Mouse (Mus musculus) limb, embryonic 12.5 days (tissue): ENCODE data around the gene Gm20388. TPM values are rescaled to one million over a fixed set of nuclear protein-coding genes. Genes with fewer than 3 reads are reported as not detected.
"Not testable (repeated sequence)": the region's sequence is repeated elsewhere in the genome, so short reads cannot be mapped to it uniquely, and the experiment has no call there.

Source experiments
- ATAC-seq: fragments of 200-750 bp; cut with Nextera tagmentation; 2 replicates; pipeline ENCODE4 v1.8.0; 2017; ENCODE audit warnings: low read depth, moderate TSS enrichment; ENCODE audit not compliant: insufficient number of reproducible peaks, insufficient read depth, low FRiP score, low TSS enrichment
- H3K27ac ChIP-seq: fragments of 300-500 bp; sonication (generic); 2 replicates; pipeline ENCODE4 v1.5.1; 2016; ENCODE audit warnings: mild to moderate bottlenecking, moderate library complexity
- H3K27me3 ChIP-seq: fragments of 300-500 bp; sonication (generic); 2 replicates; pipeline ENCODE4 v1.6.1; 2016; ENCODE audit warnings: mild to moderate bottlenecking, moderate library complexity
- H3K36me3 ChIP-seq: fragments of 300-500 bp; sonication (generic); 2 replicates; pipeline ENCODE4 v1.6.1; 2016; ENCODE audit warnings: mild to moderate bottlenecking, moderate library complexity
- H3K4me1 ChIP-seq: fragments of 300-500 bp; sonication (generic); replicated peaks from 2 replicates; pipeline ENCODE4 v1.6.1; 2016
- H3K4me2 ChIP-seq: fragments of 300-500 bp; sonication (generic); 2 replicates; pipeline ENCODE4 v1.6.1; 2016; ENCODE audit warnings: mild to moderate bottlenecking, moderate library complexity
- H3K4me3 ChIP-seq: fragments of 300-500 bp; sonication (generic); replicated peaks from 2 replicates; pipeline ENCODE4 v1.5.1; 2016; ENCODE audit warnings: mild to moderate bottlenecking
- H3K9ac ChIP-seq: fragments of 300-500 bp; sonication (generic); replicated peaks from 2 replicates; pipeline ENCODE4 v1.6.1; 2016; ENCODE audit warnings: mild to moderate bottlenecking, moderate library complexity
- H3K9me3 ChIP-seq: fragments of 300-500 bp; sonication (generic); 2 replicates; pipeline ENCODE4 v1.6.1; 2016; ENCODE audit warnings: mild to moderate bottlenecking, moderate library complexity
- WGBS: fragments of 180-500 bp; shearing (Covaris S2); methylation state at CpG from one replicate; pipeline ENCODE4 v1.1.7; 2016; 5-methylcytosine and 5-hydroxymethylcytosine counted together
- polyA plus RNA-seq: library from polyadenylated mRNA; unstranded; fragments of >200 nt; fragmentation: Nextera tagmentation; extraction: Ambion mirVana; gene quantifications from 2 replicates; pipeline ENCODE4 v1.2.1, GENCODE M21; 2016

Gm20388 gene
- polyA plus RNA-seq, 1 experiment from 2014 or later = not detected

- H3K27ac ChIP-seq = no peak overlapping the region
- H3K27me3 ChIP-seq = no peaks in the 10 kb centered on the region
- no peak overlapping the region for H3K4me3 ChIP-seq
- 81% methylated on average over 4 of the region's 4 CpGs for WGBS
- ATAC-seq = no peak
- peak overlapping the region; percentile 92 for H3K4me2 ChIP-seq
- H3K9me3 ChIP-seq = no peaks in the 10 kb centered on the region
- peaks cover 48% of the 10 kb centered on the region for H3K36me3 ChIP-seq
- peaks cover 12% of the 10 kb centered on the region for H3K4me1 ChIP-seq
- no peak overlapping the region for H3K9ac ChIP-seq
These were observed 3190.6 kb downstream of the Gm20388 start for GRCm38 (mm10) chr8:123101244-123101643.

DNA sequence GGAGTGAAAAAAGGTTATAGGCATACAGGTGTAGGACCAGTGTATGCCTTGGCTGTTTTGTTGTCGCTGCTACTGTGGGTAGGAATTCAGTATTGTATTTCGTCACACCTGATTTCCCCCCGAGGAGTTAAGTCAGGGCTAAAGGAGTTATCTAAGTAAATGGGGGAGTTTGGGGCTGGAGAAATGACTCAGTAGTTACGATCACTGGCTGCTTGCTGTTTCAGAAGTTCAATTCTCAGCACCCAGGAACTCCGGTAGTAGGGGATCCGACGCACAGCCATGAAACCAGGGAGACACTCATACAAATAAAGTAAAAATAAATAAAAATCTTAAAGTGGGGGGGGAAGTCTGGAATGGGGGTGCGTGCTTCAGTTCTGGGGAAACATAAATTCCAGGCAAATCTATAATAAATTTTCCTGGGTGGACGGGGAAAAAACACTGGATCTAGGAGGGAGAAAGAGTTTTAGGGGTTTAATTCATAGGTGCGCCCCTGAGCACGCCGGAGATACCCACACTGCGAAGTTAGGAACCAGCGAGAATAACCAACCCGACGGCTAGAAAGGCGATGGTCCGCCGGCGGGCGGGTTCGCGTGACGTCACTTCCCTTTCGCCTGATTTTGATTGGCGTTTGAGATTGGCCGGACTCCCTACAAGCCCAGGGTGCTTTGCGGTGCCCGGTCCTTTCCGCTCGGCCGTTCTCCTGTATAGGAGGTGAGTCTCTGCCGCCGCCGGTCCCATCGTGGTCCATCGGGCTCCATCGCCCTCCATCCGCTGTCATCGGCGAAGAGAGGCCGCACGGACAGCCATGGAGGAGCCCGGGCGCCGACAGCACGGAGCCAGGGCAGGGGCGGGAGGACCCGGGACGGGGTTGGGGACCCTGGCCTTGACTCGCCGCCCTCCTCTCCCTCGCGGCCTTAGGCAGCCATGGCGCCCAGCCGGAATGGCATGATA lies 3191.4 kb downstream of the Gm20388 start, which contains the start of gene Rpl13:
Rpl13 (plus strand) TSS at position 616 of the 951 bp plus-strand sequence.
- peak; percentile 94 for ATAC-seq
- peak within 1 kb of the TSS; percentile 78 for H3K4me3 ChIP-seq
- H3K4me2 ChIP-seq = peak within 1 kb of the TSS; percentile 92
- H3K4me1 ChIP-seq = peaks cover 12% of the 10 kb centered on the region
- no peaks in the 10 kb centered on the region for H3K9me3 ChIP-seq
- no peaks in the 10 kb centered on the region for H3K27me3 ChIP-seq
- peaks cover 44% of the 10 kb centered on the region for H3K36me3 ChIP-seq
- peak within 1 kb of the TSS; percentile 97 for H3K27ac ChIP-seq
- H3K9ac ChIP-seq = peak within 1 kb of the TSS; percentile 96
- WGBS = 2% methylated on average over 55 of the region's 56 CpGs

GRCm38 (mm10) chr8:123102855-123103254 lies 3192.2 kb downstream of the Gm20388 start:
- not testable (repeated sequence) for H3K27me3 ChIP-seq, H3K9me3 ChIP-seq, ATAC-seq
- H3K27ac ChIP-seq = peak overlapping the region; percentile 97
- peak overlapping the region; percentile 96 for H3K9ac ChIP-seq
- peak overlapping the region; percentile 78 for H3K4me3 ChIP-seq
- WGBS = 3% methylated on average over 26 of the region's 26 CpGs
- peak overlapping the region; percentile 92 for H3K4me2 ChIP-seq
- H3K36me3 ChIP-seq = peaks cover 36% of the 10 kb centered on the region
- H3K4me1 ChIP-seq = peaks cover 12% of the 10 kb centered on the region

DNA sequence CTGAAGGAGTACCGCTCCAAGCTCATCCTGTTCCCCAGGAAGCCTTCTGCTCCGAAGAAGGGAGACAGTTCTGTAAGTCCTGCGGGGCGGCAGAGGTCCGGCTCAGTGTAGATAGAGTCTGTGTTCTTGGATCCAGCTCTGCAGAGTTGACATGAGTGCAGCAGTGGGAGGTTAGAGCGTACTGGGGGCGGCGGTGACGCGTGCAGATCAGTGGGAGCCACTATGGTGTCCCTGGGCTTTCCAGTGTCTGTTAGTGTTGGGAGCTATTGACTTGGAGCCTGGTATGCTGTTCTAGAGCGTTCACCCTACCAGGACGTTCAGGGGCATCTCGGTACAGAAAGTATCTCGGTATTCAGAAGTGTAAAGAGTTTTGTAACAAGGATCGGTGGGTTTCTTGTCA lies 3192.6 kb downstream of the Gm20388 start:
- peak overlapping the region; percentile 92 for H3K4me2 ChIP-seq
- peak overlapping the region; percentile 96 for H3K9ac ChIP-seq
- peaks cover 12% of the 10 kb centered on the region for H3K4me1 ChIP-seq
- peaks cover 32% of the 10 kb centered on the region for H3K36me3 ChIP-seq
- H3K27ac ChIP-seq = peak overlapping the region; percentile 97
- H3K27me3 ChIP-seq = no peaks in the 10 kb centered on the region
- no peak for ATAC-seq
- 18% methylated on average over 15 of the region's 15 CpGs for WGBS
- no peaks in the 10 kb centered on the region for H3K9me3 ChIP-seq
- H3K4me3 ChIP-seq = peak overlapping the region; percentile 78

GRCm38 (mm10) chr8:123104046-123104767 lies 3193.6 kb downstream of the Gm20388 start:
- Histone ChIP-seq H3K36me3 (peaks cover 28% of the 10 kb centered on the region), H3K4me2 (peak overlapping the region; percentile 92), H3K9me3 (no peaks in the 10 kb centered on the region), H3K27me3 (no peaks in the 10 kb centered on the region), H3K27ac (no peak overlapping the region), H3K9ac (peak overlapping the region; percentile 96; the same call in 1 of the 2 replicates), H3K4me3 (peak overlapping the region; percentile 78), H3K4me1 (peaks cover 12% of the 10 kb centered on the region)
- WGBS = 84% methylated on average over 6 of the region's 6 CpGs
- no peak for ATAC-seq

- peaks cover 13% of the 10 kb centered on the region for H3K4me1 ChIP-seq
- no peak overlapping the region for H3K27ac ChIP-seq
- peaks cover 28% of the 10 kb centered on the region for H3K36me3 ChIP-seq
- H3K9me3 ChIP-seq = no peaks in the 10 kb centered on the region
- H3K4me3 ChIP-seq = no peak overlapping the region
- H3K4me2 ChIP-seq = no peak overlapping the region
- no peaks in the 10 kb centered on the region for H3K27me3 ChIP-seq
- ATAC-seq = no peak
- no peak overlapping the region for H3K9ac ChIP-seq
- 72% methylated on average over 5 of the region's 5 CpGs for WGBS
These were observed 3195.1 kb downstream of the Gm20388 start for GRCm38 (mm10) chr8:123105553-123106326.

DNA sequence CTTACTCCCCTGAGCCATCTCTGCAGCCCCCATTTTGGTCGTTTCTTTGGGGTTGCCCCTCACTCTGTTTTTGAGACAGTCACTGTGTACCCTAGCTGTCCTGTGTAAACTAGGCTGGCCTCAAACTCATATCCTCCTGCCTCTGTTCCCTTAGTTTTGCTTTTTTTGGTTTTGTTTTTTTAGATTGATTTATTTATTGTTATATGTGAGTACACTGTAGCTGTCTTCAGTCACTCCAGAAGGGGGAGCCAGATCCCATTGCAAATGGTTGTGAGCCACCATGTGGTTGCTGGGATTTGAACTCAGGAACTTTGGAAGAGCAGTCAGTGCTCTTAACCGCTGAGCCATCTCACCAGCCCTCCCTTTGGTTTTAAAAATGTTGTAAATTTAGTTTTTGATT lies 3195.9 kb downstream of the Gm20388 start:
- no peak overlapping the region for H3K4me3 ChIP-seq
- WGBS = 58% methylated on average over 2 of the region's 2 CpGs

GRCm38 (mm10) chr8:123108010-123108409 lies 3197.4 kb downstream of the Gm20388 start:
- H3K36me3 ChIP-seq = peaks cover 28% of the 10 kb centered on the region
- no peak overlapping the region for H3K9ac ChIP-seq
- no peak overlapping the region for H3K27ac ChIP-seq
- H3K27me3 ChIP-seq = no peaks in the 10 kb centered on the region
- H3K4me1 ChIP-seq = peaks cover 13% of the 10 kb centered on the region
- H3K9me3 ChIP-seq = no peaks in the 10 kb centered on the region
- H3K4me2 ChIP-seq = no peak overlapping the region
- ATAC-seq = no peak
- 77% methylated on average over 1 of the region's 1 CpGs for WGBS
- no peak overlapping the region for H3K4me3 ChIP-seq

More for the DNA sequence above, 3195.9 kb downstream of the Gm20388 start:
- Histone ChIP-seq H3K4me1 (peaks cover 15% of the 10 kb centered on the region), H3K4me2 (no peak overlapping the region), H3K9me3 (no peaks in the 10 kb centered on the region), H3K9ac (no peak overlapping the region), H3K27ac (no peak overlapping the region), H3K36me3 (peaks cover 28% of the 10 kb centered on the region), H3K27me3 (no peaks in the 10 kb centered on the region)
- no peak for ATAC-seq

- Histone ChIP-seq H3K9me3 (no peaks in the 10 kb centered on the region), H3K27me3 (no peaks in the 10 kb centered on the region), H3K9ac (no peak overlapping the region), H3K4me1 (peaks cover 4% of the 10 kb centered on the region; the same call in 1 of the 2 replicates), H3K4me3 (no peak overlapping the region), H3K4me2 (no peak overlapping the region), H3K27ac (no peak overlapping the region), H3K36me3 (peaks cover 19% of the 10 kb centered on the region)
- ATAC-seq = no peak
- WGBS = 82% methylated on average over 5 of the region's 5 CpGs
These were observed 3198.3 kb downstream of the Gm20388 start for GRCm38 (mm10) chr8:123108953-123109352.

GRCm38 (mm10) chr8:123110649-123111048 lies 3200.0 kb downstream of the Gm20388 start:
- Histone ChIP-seq H3K9me3 (no peaks in the 10 kb centered on the region), H3K27me3 (peaks cover 5% of the 10 kb centered on the region), H3K4me2 (no peak overlapping the region), H3K9ac (no peak overlapping the region), H3K36me3 (peaks cover 2% of the 10 kb centered on the region), H3K4me1 (0 out of 2 replicates have a peak, but pooled peaks cover 3% of the 10 kb centered on the region), H3K27ac (no peak overlapping the region), H3K4me3 (no peak overlapping the region)
- ATAC-seq = 0 out of 2 replicates have a peak, but pooled peaks have one; percentile 28
- WGBS = 18% methylated on average over 4 of the region's 4 CpGs
